Mouse (Mus musculus): ENCODE measurements at regions not wholly inside any gene's neighbourhood (a gene's known extent, or its start where the extent isn't known, plus 50 kb on each side); places are given as distances from the start of the nearest gene placed in this dataset.

- no peak for DNase-seq (ENCODE audit: low read depth)
Measured at GRCm38 (mm10) chr16:52746186-52746585, 292.3 kb upstream of the Alcam start.

GRCm38 (mm10) chr16:52744720-52745119 lies 290.8 kb upstream of the Alcam start:
- no peak for DNase-seq (ENCODE audit: low read depth)

- DNase-seq (ENCODE audit: low read depth), result no peak
Measured at GRCm38 (mm10) chr16:52742166-52742565, 288.3 kb upstream of the Alcam start.

- DNase-seq (ENCODE audit: low read depth), result no peak
Measured at GRCm38 (mm10) chr16:52726120-52726844, 272.4 kb upstream of the Alcam start.

- no peak for DNase-seq (ENCODE audit: low read depth)
Measured at GRCm38 (mm10) chr16:52718231-52718932, 264.5 kb upstream of the Alcam start.

GRCm38 (mm10) chr16:52690272-52690671 lies 236.4 kb upstream of the Alcam start:
- DNase-seq (ENCODE audit: low read depth), result no peak

GRCm38 (mm10) chr16:52654825-52655224 lies 201.0 kb upstream of the Alcam start:
- DNase-seq (ENCODE audit: low read depth), result no peak

Data from 416B (cell line).